Mouse (Mus musculus) cortical plate, adult 2 months (tissue): ENCODE measurements around the gene Ptprj.

Experiments used
- CTCF ChIP-seq: fragments of 200-500 bp; IDR thresholded peaks from 2 replicates; pipeline ENCODE4 v1.5.1; 2011; ENCODE audit warnings: mild to moderate bottlenecking, control low read depth, low read length; ENCODE audit not compliant: insufficient read depth; ENCODE audit errors: extremely low read depth
- POLR2A ChIP-seq: fragments of 200-500 bp; IDR thresholded peaks from 2 replicates; pipeline ENCODE4 v1.6.1; 2011; ENCODE audit warnings: mild to moderate bottlenecking, low read length, control low read depth; ENCODE audit not compliant: insufficient read depth; ENCODE audit errors: extremely low read depth

DNA sequence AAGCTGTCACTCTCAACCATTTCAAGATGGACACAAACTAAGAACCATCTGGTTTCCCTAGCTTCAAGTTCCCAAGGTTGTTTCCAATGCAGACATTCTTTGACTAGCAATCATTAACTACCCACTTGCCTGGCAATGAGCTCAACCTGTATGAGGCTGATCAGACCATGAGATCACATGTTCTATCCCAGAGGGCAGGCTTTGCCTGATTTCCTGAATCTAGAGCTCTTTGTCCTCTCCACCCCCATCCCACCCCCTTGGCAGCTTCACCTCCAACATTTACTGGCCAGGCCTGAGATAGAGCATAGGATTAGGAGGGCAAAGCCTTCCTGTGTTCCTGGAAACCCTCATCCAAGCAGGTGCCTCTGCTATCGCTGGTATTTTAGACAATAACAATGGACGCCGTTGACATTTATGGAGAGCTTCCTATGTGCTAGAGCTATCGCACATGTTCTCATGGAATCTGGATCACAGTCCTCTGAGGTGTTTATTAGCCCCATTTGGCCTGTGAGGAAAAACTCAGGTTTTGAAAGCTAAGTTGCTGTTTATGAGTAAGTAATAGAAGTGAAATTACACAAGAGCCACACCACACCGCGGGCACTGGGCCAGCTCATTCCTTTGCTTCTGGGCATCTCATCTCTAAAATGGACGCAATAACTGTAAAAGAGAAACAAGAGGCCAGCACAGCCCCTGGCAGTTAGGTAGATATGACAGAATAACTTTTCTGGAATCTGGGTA is 15.1 kb downstream of the Ptprj start:
- TF ChIP-seq POLR2A (no peak), CTCF (no peak)
